Mouse (Mus musculus) erythroblast, embryonic 14.5 days (primary cell): ENCODE results near the gene Lasp1.

Experiments used
- GATA1 ChIP-seq: IDR thresholded peaks from 2 replicates; pipeline ENCODE4 v1.6.1; 2012; ENCODE audit warnings: low read length, inconsistent platforms, mixed read lengths
- TAL1 ChIP-seq: IDR thresholded peaks from 3 replicates; pipeline ENCODE4 v1.6.1; 2012; ENCODE audit warnings: low read length, inconsistent platforms, mixed read lengths

GRCm38 (mm10) chr11:97817379-97817778 is 18.6 kb downstream of the Lasp1 start:
- no peak for TF ChIP-seq GATA1
- no peak for TF ChIP-seq TAL1
